Mouse (Mus musculus) midbrain, postnatal 0 days (tissue): ENCODE measurements at regions not wholly inside any gene's neighbourhood (a gene's known extent, or its start where the extent isn't known, plus 50 kb on each side); places are given as distances from the start of the nearest gene placed in this dataset.
"Not testable (repeated sequence)": the region's sequence is repeated elsewhere in the genome, so short reads cannot be mapped to it uniquely, and the experiment has no call there.

Experiments
- ATAC-seq: fragments of 200-750 bp; cut with Nextera tagmentation; 2 replicates; pipeline ENCODE4 v1.8.0; 2017; ENCODE audit warnings: moderate number of reproducible peaks, mild to moderate bottlenecking, moderate TSS enrichment, moderate library complexity; ENCODE audit not compliant: low FRiP score
- DNase-seq: peaks from one replicate; pipeline ENCODE4 v3.0.0-alpha.2; 2015; ENCODE audit warnings: low spot score
- H3K27ac ChIP-seq: fragments of 300-500 bp; sonication (generic); 2 replicates; pipeline ENCODE4 v1.5.1; 2014; ENCODE audit warnings: low read depth, mild to moderate bottlenecking, low read length, mixed read lengths
- H3K27me3 ChIP-seq: fragments of 300-500 bp; sonication (generic); 2 replicates; pipeline ENCODE4 v1.6.1; 2014; ENCODE audit warnings: low read length, control low read depth, mixed read lengths; ENCODE audit not compliant: insufficient read depth
- H3K36me3 ChIP-seq: fragments of 300-500 bp; sonication (generic); 2 replicates; pipeline ENCODE4 v1.6.1; 2014; ENCODE audit warnings: low read length, control low read depth, mixed read lengths; ENCODE audit not compliant: insufficient read depth
- H3K4me1 ChIP-seq: fragments of 300-500 bp; sonication (generic); 2 replicates; pipeline ENCODE4 v1.6.1; 2014; ENCODE audit warnings: mild to moderate bottlenecking, control low read depth, antibody characterized with exemption, low read length, mixed read lengths; ENCODE audit not compliant: insufficient read depth
- H3K4me2 ChIP-seq: fragments of 300-500 bp; sonication (generic); 2 replicates; pipeline ENCODE4 v1.6.1; 2014; ENCODE audit warnings: low read depth, mild to moderate bottlenecking, low read length, mixed read lengths; ENCODE audit not compliant: poor library complexity, severe bottlenecking
- H3K4me3 ChIP-seq: fragments of 300-500 bp; sonication (generic); 2 replicates; pipeline ENCODE4 v1.5.1; 2014; ENCODE audit warnings: low read depth, mild to moderate bottlenecking, low read length, moderate library complexity
- H3K9ac ChIP-seq: fragments of 300-500 bp; sonication (generic); replicated peaks from 2 replicates; pipeline ENCODE4 v1.6.1; 2014; ENCODE audit warnings: mild to moderate bottlenecking, low read length, moderate library complexity, mixed read lengths; ENCODE audit not compliant: poor library complexity, severe bottlenecking
- H3K9me3 ChIP-seq: fragments of 300-500 bp; sonication (generic); 2 replicates; pipeline ENCODE4 v1.6.1; 2016; ENCODE audit warnings: low read length, control low read depth
- CTCF ChIP-seq: IDR thresholded peaks from 2 replicates; pipeline ENCODE4 v1.5.1; 2016; ENCODE audit warnings: antibody characterized with exemption, mild to moderate bottlenecking
- WGBS: fragments of 180-500 bp; shearing (Covaris S2); extraction: QIAGEN DNeasy Blood & Tissue Kit; methylation state at CpG from one replicate; pipeline ENCODE4 v1.1.7; 2014; 5-methylcytosine and 5-hydroxymethylcytosine counted together

DNA sequence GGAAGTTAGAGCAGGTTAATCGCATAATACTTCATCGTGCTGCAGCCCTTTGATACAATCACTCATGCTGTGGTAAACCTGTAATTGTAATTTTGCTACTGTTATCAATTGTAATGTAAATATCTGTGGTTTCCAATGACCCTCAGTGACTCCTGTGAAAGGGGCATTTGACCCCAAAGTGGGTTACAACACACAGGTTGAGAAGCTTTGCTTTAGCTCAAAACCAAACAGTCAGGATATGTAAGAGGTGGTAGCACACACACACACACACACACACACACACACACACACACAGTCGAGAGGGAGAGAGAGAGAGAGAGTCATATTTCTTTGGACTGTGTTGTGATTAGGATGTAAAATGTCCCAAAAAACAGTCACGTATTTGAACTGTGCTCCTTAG is 112.0 kb downstream of the H60c start:
- no peak for DNase-seq
- no peaks in the 10 kb centered on the region for H3K36me3 ChIP-seq

DNA sequence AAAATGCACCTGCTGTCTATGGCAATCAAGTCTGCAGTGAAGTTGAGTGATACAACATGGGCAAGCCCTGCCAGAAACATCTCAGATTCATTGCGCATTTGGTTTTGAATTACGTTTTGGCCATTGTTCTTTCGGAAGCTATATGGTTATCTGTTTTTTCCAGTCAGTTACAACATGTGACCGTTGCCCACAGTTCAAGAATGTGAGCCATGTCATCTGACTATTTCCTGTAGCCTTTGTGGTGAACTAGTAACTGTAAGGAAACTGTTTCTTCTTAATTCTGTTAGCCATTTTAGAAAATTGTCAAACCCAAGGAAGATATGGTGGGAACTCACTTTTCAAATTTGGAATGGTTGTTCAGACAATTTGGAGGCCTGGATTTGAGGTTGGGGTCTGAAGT is 119.4 kb downstream of the H60c start:
- ATAC-seq (no peak), DNase-seq (no peak)
- Histone ChIP-seq H3K4me1 (no peaks in the 10 kb centered on the region), H3K27me3 (no peaks in the 10 kb centered on the region), H3K4me2 (no peak overlapping the region), H3K9me3 (peaks cover 13% of the 10 kb centered on the region), H3K4me3 (no peak overlapping the region), H3K27ac (no peak overlapping the region), H3K9ac (no peak overlapping the region), H3K36me3 (no peaks in the 10 kb centered on the region)
- no peak for TF ChIP-seq CTCF
- WGBS = 87% methylated on average over 4 of the region's 4 CpGs

More for the DNA sequence above, 112.0 kb downstream of the H60c start:
- no peak overlapping the region for H3K4me2 ChIP-seq
- no peaks in the 10 kb centered on the region for H3K4me1 ChIP-seq
- no peak for ATAC-seq
- TF ChIP-seq CTCF = no peak
- 90% methylated on average over 4 of the region's 4 CpGs for WGBS
- no peak overlapping the region for H3K27ac ChIP-seq
- H3K27me3 ChIP-seq = no peaks in the 10 kb centered on the region
- H3K4me3 ChIP-seq = no peak overlapping the region
- no peak overlapping the region for H3K9ac ChIP-seq
- H3K9me3 ChIP-seq = peaks cover 15% of the 10 kb centered on the region; the same call in 1 of the 2 replicates

DNA sequence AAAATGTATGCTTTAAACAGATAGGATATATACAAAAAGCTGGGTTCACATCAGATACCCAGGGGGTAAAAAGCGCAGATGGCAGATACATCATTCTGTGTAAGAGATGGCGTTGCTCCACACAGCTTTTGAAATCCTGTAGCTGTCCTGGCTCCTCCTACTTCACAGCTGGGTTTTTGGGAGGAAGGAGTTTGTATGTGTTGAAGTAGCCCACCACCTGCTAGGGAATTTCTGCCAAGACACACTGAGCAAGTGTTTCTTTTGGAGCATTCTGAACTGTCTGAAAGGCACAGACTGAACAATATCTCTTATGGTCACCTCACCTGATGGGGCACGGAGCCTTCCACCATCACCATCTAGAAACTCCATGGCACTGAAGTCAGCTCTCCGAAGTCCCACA is 128.3 kb downstream of the H60c start:
- DNase-seq (peak; percentile 25), ATAC-seq (no peak)
- 81% methylated on average over 4 of the region's 4 CpGs for WGBS
- Histone ChIP-seq H3K4me3 (no peak overlapping the region), H3K9ac (no peak overlapping the region), H3K36me3 (no peaks in the 10 kb centered on the region), H3K27me3 (no peaks in the 10 kb centered on the region), H3K4me2 (no peak overlapping the region), H3K9me3 (0 out of 2 replicates have a peak, but pooled peaks cover 5% of the 10 kb centered on the region), H3K4me1 (no peaks in the 10 kb centered on the region), H3K27ac (no peak overlapping the region)
- TF ChIP-seq CTCF = no peak

DNA sequence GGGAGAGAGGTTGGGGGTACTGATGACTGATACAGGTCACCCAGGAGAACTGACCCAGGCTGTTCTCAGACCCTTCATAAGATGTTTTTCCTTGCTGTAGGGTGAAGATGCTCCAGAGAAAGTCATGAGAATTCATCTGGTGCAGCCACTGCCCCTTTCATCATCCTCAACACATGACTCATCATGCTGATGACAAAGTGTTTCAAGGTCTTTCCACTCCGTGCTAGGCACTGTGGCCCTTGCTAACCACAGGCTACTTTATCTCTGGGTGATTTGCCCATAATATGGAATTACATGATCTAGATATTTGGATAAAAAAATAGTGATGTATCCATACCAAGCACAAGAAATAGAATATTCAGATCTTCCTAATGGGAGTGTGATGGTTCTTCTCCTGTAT is 140.1 kb downstream of the H60c start:
- Histone ChIP-seq H3K4me2 (no peak overlapping the region), H3K4me3 (no peak overlapping the region), H3K4me1 (no peaks in the 10 kb centered on the region), H3K9me3 (peaks cover 66% of the 10 kb centered on the region), H3K36me3 (no peaks in the 10 kb centered on the region), H3K9ac (no peak overlapping the region), H3K27me3 (no peaks in the 10 kb centered on the region), H3K27ac (no peak overlapping the region)
- ATAC-seq (no peak), DNase-seq (no peak)
- 58% methylated on average over 1 of the region's 1 CpGs for WGBS
- no peak for TF ChIP-seq CTCF

DNA sequence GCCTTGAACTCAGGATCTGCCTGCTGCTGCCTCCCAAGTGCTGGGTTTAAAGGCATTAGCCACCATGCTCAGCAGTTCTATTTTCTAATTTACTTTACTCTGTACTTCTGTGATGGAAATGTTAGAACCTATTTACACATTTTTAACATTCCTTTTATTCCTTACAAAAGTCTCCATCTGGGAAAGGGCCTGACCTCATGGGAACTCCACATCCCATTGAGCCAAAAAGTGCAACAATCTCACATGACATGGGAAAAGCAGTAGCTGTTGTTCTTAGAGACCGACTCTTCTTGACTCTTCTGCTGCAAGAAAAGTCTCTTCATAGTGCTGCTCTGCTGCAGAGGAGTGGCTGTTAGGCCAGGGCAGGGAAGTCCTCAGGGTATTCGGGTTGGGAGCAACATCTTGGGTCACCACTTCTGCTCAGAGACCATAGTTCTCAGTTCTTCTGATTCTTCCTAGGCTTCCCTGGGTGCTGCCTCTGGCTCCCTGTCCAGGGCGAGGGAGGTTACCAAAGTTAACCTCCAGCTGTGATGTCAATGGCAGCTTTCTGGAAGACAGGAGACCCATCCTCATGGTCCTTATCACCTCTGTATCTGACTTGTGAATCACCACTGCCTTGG is 150.0 kb downstream of the H60c start:
- Histone ChIP-seq H3K27ac (no peak overlapping the region), H3K9me3 (peaks cover 40% of the 10 kb centered on the region), H3K9ac (no peak overlapping the region), H3K4me3 (no peak overlapping the region), H3K36me3 (no peaks in the 10 kb centered on the region), H3K27me3 (no peaks in the 10 kb centered on the region), H3K4me1 (no peaks in the 10 kb centered on the region), H3K4me2 (no peak overlapping the region)
- DNase-seq (no peak), ATAC-seq (no peak)
- TF ChIP-seq CTCF = no peak
- 86% methylated on average over 3 of the region's 3 CpGs for WGBS

DNA sequence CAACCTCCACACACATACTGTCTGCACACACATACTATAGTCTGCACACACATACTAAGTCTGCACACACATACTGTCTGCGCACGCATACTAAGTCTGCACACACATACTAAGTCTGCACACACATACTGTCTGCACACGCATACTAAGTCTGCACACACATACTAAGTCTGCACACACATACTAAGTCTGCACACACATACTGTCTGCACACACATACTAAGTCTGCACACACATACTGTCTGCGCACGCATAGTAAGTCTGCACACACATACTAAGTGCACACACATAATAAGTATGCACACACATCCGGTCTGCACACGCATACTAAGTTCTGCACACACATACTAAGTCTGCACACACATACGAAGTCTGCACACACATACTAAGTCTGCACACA is 153.2 kb downstream of the H60c start:
- H3K36me3 ChIP-seq, H3K4me1 ChIP-seq, H3K9ac ChIP-seq, H3K4me2 ChIP-seq, H3K4me3 ChIP-seq, ATAC-seq, H3K27ac ChIP-seq, H3K27me3 ChIP-seq, DNase-seq: not testable (repeated sequence)
- WGBS = 82% methylated on average over 4 of the region's 8 CpGs
- peaks cover 14% of the 10 kb centered on the region; the same call in 1 of the 2 replicates for H3K9me3 ChIP-seq

DNA sequence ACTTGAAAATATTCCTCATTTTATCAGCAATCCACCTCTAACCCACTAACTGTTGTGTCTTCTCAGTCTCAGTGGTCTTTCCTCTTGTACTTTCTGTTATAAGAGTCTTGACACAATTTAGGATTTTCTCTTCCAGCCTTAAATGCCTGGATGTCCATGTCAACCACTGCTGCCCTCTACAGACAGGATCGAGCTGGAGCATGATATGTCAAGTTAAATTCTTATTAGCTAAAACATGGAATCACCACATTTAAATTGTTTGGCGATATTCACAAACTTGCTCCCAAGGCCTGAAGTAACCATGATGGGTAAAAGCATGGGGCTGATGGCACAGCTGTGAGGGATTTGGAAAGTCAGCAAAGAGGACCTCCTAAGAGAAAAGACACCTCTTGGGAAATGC is 159.6 kb downstream of the H60c start:
- H3K4me1 ChIP-seq, H3K27ac ChIP-seq, H3K9ac ChIP-seq, H3K4me2 ChIP-seq, ATAC-seq, H3K9me3 ChIP-seq, H3K27me3 ChIP-seq, H3K4me3 ChIP-seq, H3K36me3 ChIP-seq, DNase-seq: not testable (repeated sequence)
- 85% methylated on average over 2 of the region's 2 CpGs for WGBS
